9 mouse cellular contexts compared by ENCODE assay signal in genomic region chr13:19636131-19636530, GRCm38 (mm10). TPM values are rescaled to one million over a fixed set of nuclear protein-coding genes. Genes with fewer than 3 reads are reported as not detected.
DNase-seq lines count a peak whose midpoint lies in the region; ATAC-seq lines count a peak whose summit lies in the region.
"Had no signal": no experiment of that assay in that cellular context is flagged by ENCODE, and none has a peak within 500 bp of the region (broad histone marks: within the 10 kb centered on the region; RNA-seq: fewer than 3 reads in every experiment).

No protein-coding gene starts in this region.

- no peaks in the 10 kb centered on the region for H3K36me3 ChIP-seq in liver, embryonic 11.5 days (ENCODE audit: control insufficient read depth, insufficient read depth, low read length)

- H3K27ac ChIP-seq in liver, embryonic 11.5 days (ENCODE audit: low read depth, low read length): no peak overlapping the region

- peak; percentile 52 to 55 for DNase-seq in cerebellum, postnatal 10 days
- no peak for DNase-seq in cerebellum, adult 9-11 months
- DNase-seq in liver: peak; percentile 39
- no peak for DNase-seq in liver, embryonic 11.5 days (ENCODE audit: low spot score)
- peak; percentile 34 to 40 for DNase-seq in cerebellum, postnatal 36 days
- no peak for DNase-seq in thymus, postnatal 14 days
- DNase-seq in c-Kit-positive CD71-positive TER-119-positive erythroid progenitor cells, embryonic 14.5 days (ENCODE audit: low spot score): no peak

- H3K4me2 ChIP-seq in liver, embryonic 11.5 days: no peak overlapping the region

- H3K9ac ChIP-seq in liver, embryonic 11.5 days (ENCODE audit: low read depth, low read length): no peak overlapping the region

- no peaks in the 10 kb centered on the region for H3K4me1 ChIP-seq in liver, embryonic 11.5 days (replicated peaks; ENCODE audit: control insufficient read depth, insufficient read depth, low read length)

- 60% methylated on average over 4 of the region's 4 CpGs for WGBS in liver, embryonic 11.5 days

- H3K9me3 ChIP-seq in liver, embryonic 11.5 days (ENCODE audit: control insufficient read depth, low read length): no peaks in the 10 kb centered on the region

- no peak overlapping the region for H3K4me3 ChIP-seq in liver, embryonic 11.5 days (ENCODE audit: low read depth, low read length)
- H3K4me3 ChIP-seq: myocyte had no signal

- ATAC-seq in liver, embryonic 11.5 days (replicated peaks; ENCODE audit: low FRiP score): no peak
- ATAC-seq in megakaryocyte-erythroid progenitor cell, adult 5-6 weeks (replicated peaks; ENCODE audit: low FRiP score, low TSS enrichment, poor library complexity, severe bottlenecking): peak; percentile 77

- no peaks in the 10 kb centered on the region for H3K27me3 ChIP-seq in liver, embryonic 11.5 days (replicated peaks; ENCODE audit: control insufficient read depth, insufficient read depth, low read length)

RNA-seq across cellular contexts. Expression of gene Sfrp4, which starts 13.2 kb away (rescaled TPM):
- 1.0 and 1.2 TPM in 2 replicates for polyA plus RNA-seq in liver, embryonic 11.5 days (2014; fragmentation: Nextera tagmentation; extraction: Ambion mirVana)
- 7.3 and 8.3 TPM in 2 replicates for total RNA-seq in megakaryocyte-erythroid progenitor cell, adult 5-6 weeks (2014; fragmentation: Nextera tagmentation)
- total RNA-seq in megakaryocyte-erythroid progenitor cell, adult 5-6 weeks (2017): 2.3 and 2.4 TPM in 2 replicates

RNA-seq across cellular contexts. Expression of gene Epdr1, which starts 16.4 kb away (rescaled TPM):
- 22.5 and 25.3 TPM in 2 replicates for polyA plus RNA-seq in liver, embryonic 11.5 days (2014; fragmentation: Nextera tagmentation; extraction: Ambion mirVana)
- 68.9 and 85.9 TPM in 2 replicates for total RNA-seq in megakaryocyte-erythroid progenitor cell, adult 5-6 weeks (2014; fragmentation: Nextera tagmentation)
- total RNA-seq in megakaryocyte-erythroid progenitor cell, adult 5-6 weeks (2017): 47.4 and 53.6 TPM in 2 replicates

Comparison
In these comparisons a context has a peak if more than half of its experiments do, and no peak if none do; other contexts are left out.
1. DNase-seq: peak in cerebellum, postnatal 10 days (2 of 2), liver (single experiment) and cerebellum, postnatal 36 days (2 of 2); none in cerebellum, adult 9-11 months (single experiment), liver, embryonic 11.5 days (single experiment), thymus, postnatal 14 days (single experiment) and c-Kit-positive CD71-positive TER-119-positive erythroid progenitor cells, embryonic 14.5 days (single experiment).